Mouse (Mus musculus): ENCODE measurements at regions not wholly inside any gene's neighbourhood (a gene's known extent, or its start where the extent isn't known, plus 50 kb on each side); places are given as distances from the start of the nearest gene placed in this dataset.

- DNase-seq (ENCODE audit: low spot score), result no peak
Measured at GRCm38 (mm10) chr9:27242325-27242724, 56.7 kb upstream of the Igsf9b start.

DNA sequence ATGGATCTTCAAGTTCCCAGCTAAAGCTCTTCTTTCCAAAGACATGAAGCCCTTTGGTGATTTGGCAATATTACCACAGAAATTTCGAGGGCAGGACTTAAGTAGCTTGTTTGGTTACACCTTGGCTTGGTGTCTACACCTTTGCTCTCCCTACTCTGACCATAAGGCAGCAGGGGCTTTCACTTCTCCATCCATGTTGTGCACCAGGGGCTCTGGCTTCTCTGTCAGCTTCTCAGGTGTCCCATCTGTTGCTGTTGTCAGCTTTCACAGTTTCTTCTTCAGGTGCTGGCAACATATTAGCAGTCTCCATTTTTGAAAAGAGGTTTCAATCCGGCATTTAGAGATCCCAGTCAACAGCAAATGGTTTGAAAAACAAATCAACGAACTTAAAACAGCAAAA, 58.1 kb upstream of the Igsf9b start:
- no peak for DNase-seq (ENCODE audit: low spot score)

DNA sequence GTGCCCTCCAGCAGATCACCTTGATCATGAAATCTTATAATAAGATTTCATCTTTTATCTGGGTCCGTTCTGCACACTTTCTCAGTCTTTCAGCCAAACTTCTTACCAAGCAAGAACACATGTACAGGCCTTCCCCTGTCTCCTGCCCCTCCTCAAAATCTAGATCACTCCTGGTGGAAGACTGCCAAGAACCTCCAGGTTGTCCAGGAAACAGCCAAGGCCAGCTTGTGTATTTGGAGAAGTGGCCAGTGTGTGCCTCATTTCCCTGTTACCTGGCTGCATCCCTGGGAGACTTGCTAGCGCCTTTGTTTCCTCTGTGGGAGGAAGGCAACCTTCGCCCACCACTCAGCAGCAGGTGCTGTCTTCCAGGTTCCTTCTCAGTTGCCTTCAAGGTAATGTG, 58.5 kb upstream of the Igsf9b start:
- DNase-seq (ENCODE audit: low spot score), result no peak

- DNase-seq (ENCODE audit: low spot score), result no peak
Measured at GRCm38 (mm10) chr9:27232692-27233091, 66.3 kb upstream of the Igsf9b start.

- DNase-seq (ENCODE audit: low spot score), result no peak
Measured at GRCm38 (mm10) chr9:27227458-27227857, 71.5 kb upstream of the Igsf9b start.

- DNase-seq (ENCODE audit: low spot score), result no peak
Measured at GRCm38 (mm10) chr9:27221183-27221582, 66.0 kb upstream of the Jam3 start.

DNA sequence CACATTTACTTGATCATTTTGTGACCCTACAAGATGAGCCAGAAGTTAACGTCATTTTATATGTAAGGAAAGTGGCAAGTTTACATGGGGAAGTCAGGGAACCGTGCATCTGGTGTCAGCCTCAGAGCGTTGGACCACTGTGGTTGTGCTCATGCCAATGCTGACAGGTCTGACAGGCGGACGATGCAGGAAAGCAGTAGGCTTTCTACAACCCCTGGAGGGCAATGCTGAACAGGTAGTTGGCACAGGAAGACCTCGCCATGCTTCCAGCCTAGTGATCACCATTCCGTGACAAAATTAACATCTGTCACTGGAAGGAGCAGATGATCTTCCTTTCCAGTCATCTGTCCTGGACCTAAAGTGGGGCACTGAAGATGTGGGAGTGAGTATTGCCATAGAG, 60.8 kb upstream of the Jam3 start:
- no peak for DNase-seq (ENCODE audit: low spot score)

- peak; percentile 9 for DNase-seq (ENCODE audit: low spot score)
Measured at GRCm38 (mm10) chr9:27214023-27214422, 58.8 kb upstream of the Jam3 start.

DNA sequence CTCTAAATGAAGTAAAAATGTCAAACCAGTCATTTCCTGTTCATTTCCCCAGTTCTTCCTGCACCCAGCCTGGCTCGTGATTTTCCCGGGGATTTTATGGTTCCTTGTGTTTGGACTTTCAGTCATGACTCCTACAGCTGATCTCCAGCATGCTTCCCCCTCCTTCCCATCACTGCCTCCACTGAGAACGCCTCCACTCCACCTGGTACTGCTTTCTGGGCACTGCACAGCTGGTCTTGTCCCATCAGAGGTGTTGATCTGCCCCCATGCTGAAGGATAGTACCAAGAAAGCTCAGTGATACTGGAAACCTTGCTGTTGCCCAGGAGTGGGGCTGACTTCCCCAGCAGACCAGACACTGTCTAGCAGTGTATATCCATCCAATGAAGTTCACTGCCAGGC, 53.6 kb upstream of the Jam3 start:
- DNase-seq (ENCODE audit: low spot score), result no peak
